Mouse (Mus musculus): Measurements from ENCODE around the gene Rag1.

GRCm38 (mm10) chr2:101615464-101616305, 33.6 kb downstream of the Rag1 start:
- no peak for TF ChIP-seq CTCF (IDR thresholded peaks at IDR 0.05; ENCODE audit: control insufficient read depth, insufficient read depth, insufficient replicate concordance, low read depth, low read length)
- no peak for TF ChIP-seq POLR2A (IDR thresholded peaks at IDR 0.05; ENCODE audit: control insufficient read depth, low read depth, low read length)
